Mouse (Mus musculus) spleen, postnatal 10 days (tissue): ENCODE measurements around the gene Scgb1b18.
"Not testable (repeated sequence)": the region's sequence is repeated elsewhere in the genome, so short reads cannot be mapped to it uniquely, and the experiment has no call there.

Source experiments
- DNase-seq, 2 experiments: peaks; one replicate each; pipeline ENCODE4 v3.0.0; 2021 to 2022; ENCODE audit warnings: low spot score in 2 of 2

Scgb1b18 gene

DNA sequence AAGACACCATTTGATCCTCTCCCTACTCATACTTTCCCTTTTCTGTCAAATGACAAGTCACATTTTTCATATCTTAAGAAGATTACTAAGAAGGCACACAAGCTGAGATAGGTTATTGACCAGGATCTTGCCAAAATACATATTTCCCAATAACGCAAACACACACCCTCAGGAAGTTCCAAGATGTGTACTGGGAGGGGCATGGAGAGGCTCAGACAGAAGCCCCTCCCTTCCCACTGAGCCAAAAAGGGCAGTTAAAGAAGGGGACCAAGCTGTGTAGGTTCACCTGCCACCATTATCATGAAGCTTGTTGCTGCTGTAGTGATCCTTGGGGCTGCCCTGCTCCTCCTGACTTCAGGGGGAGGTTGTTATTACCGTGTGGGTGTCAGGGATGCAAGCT, at the start of gene Scgb1b18:
Gene Scgb1b18 (plus strand): TSS at position 301 of the 400 bp plus-strand sequence.
- DNase-seq: not testable (repeated sequence)

DNA sequence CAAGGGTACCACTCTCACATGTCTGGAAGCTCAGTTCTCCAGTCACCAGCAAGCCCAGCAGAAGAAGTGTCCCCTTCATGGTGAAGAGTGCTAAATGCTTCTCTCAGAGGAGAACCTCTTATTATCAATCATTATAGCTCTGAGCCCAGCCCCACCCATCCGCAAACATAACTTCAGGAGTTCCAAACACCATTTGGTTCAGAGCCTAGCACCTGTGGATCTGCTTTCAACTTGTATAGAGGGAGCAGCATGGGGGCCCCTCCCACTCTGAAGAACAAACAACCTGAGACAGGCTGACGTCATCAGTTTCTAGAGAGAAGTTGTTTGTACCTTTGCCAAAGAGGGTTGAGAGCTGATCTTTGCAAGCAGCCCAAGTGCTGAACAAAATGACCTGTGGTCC, 11.6 kb upstream of the Scgb1b18 start, which contains the start of gene Scgb2b18:
Gene Scgb2b18 (minus strand): TSS at position 101 of the 400 bp plus-strand sequence.
- not testable (repeated sequence) for DNase-seq
